Mouse (Mus musculus) kidney, postnatal 36 days (tissue): ENCODE results near the gene Tent4a.

Experiments
- DNase-seq, 2 experiments: peaks; one replicate each; pipeline ENCODE4 v3.0.0; 2021 to 2022; ENCODE audit warnings: mixed read lengths in 2 of 2

Gene Tent4a

DNA sequence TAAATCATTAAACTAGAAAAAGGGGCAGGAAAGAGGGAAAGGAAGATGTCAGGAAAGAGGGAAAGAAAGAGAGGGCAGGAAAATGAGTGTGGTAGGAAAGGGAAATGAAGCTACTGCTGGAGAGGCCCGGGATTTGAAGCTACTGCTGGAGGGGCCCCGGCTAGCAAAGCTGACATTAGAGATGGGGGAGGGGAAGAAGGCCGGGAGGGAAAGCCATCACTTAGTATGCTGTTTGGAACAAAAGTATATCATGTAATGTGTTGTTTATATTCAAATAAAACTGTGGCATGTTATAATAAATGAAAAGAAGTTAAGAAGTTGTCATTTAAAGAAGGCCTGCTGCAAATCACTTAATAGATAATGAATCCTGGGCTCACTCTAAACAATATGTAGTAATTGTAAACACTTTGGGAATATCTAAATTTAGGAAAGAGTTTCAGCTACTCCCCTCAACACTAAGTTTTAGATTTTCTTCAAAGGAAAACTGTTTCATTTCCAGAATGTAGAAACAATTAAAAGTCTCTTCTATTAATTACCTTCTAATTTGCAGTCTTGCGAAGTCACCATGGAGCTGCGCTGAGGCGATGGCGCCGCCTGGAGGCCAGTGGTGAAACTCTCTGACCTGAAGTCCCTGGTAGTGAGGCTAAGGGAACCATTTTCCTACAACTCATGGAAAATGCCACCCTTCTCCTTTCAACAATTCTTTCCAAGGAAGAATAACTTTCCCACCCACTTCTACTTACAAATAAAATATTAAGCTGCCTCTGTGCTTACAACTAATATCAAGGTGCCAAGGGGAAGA, 74.6 kb downstream of the Tent4a start:
- DNase-seq: peak; percentile 40 to 83

DNA sequence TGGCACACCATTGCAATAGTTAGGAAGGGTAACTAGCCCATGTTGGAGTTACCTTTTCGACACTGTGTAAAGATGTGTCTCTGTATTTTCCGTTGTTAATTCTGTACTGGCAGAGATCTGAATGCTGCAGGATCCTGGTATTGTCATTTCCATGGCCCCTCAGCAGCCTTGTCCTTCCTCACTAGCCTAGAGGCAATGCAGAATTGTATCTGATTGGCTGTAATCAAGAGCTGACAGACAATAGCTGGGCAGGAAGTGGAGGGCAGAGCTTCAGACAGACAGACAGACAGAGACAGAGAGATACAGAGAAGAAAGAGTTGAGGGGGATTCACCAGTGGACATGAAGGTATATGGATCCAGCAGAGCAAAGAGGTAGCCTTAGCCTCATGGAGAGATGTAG, 75.5 kb downstream of the Tent4a start:
- no peak for DNase-seq

DNA sequence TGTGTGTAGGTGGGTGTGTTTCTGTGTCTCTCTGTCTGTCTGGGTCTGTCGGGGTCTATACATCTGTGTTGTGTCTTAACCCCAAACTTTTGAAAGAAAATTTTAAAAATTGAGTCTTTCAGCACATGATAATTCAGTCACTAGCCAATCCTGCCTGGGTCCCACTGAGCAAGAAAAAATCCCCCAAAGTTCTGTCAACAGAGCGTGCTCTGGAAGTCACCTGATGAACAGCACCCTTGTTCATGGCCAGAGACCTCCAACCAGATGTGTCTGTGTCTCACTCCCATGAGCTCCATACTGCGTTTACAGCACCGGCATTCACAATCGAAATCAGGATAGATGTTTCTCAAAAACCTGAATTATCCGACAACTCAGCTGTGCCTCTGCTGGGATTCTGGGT, 76.0 kb downstream of the Tent4a start:
- no peak for DNase-seq

DNA sequence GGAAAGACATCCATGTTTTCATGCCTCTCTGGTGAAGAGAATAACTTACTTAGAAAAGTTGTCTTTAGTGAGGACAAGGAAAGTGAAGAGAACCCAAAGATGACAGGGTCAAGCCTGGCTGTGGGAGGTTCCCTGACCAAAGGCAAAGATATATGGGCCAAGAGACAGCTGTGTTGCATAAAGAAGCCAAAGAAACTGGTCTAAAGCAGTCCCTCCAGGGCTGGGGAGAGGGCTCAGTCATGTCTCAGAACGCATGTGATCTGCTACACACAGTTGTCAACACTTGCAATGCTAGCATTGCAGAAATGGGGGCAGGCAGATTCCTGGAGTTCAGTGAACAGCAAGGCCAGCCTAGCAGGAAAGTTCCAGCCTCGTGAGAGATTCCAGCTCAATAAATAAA, 77.3 kb downstream of the Tent4a start:
- DNase-seq: no peak

DNA sequence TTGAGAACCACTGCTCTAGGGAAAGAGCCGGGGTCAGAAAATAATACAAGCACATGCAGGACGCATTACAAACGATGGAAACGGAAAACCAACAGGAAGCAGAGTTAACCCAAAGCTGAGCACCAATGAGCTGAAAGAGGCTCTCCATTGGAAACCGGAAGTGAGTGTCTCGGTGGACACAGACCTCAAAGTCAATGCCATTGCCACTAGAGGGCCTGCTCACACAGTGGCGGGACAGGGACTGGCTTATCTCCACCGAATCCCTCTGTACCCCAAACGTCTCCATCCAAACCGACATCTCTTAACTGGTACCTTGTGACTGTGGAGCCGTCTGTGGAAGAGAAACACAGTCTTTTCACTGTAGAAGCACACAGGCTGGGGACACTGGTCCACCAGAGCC, 77.8 kb downstream of the Tent4a start:
- DNase-seq: no peak

DNA sequence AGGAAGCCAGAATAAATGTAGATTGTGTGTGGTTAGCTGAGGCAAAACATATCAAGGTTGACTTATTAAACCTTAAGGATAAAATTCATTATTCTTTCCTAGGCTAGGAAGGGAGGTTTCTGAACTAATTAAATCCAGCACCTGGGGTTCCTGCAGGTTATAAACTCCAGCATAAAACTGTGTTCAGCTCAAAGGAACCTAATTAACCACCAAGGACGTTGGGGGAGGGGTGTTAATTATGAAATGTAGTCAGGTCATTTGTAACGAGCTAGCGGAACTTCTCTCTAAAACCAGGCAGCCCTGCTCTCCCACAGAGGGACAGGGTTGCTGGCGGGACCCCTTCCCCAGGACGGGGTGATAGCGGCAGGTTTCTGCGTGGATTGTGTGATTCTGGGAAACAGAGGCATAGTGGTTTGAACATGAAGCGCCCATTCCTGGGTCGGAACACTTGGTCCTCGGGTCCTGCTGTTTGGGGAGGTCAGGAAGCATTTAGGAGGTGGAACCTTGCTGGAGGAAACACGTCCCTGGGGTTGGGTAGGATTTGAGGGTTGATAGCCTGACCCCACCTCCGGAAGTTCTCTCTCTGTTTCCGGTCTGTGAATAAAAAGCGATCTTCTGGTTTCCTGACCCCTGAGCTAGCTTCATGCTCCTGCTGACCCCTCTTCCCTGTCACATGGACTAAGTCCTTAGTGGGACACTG, 78.8 kb downstream of the Tent4a start:
- peak in 1 of 2 experiments; percentile 5 for DNase-seq
